ENCODE assay signal across 8 mouse cellular contexts in the genomic region with DNA sequence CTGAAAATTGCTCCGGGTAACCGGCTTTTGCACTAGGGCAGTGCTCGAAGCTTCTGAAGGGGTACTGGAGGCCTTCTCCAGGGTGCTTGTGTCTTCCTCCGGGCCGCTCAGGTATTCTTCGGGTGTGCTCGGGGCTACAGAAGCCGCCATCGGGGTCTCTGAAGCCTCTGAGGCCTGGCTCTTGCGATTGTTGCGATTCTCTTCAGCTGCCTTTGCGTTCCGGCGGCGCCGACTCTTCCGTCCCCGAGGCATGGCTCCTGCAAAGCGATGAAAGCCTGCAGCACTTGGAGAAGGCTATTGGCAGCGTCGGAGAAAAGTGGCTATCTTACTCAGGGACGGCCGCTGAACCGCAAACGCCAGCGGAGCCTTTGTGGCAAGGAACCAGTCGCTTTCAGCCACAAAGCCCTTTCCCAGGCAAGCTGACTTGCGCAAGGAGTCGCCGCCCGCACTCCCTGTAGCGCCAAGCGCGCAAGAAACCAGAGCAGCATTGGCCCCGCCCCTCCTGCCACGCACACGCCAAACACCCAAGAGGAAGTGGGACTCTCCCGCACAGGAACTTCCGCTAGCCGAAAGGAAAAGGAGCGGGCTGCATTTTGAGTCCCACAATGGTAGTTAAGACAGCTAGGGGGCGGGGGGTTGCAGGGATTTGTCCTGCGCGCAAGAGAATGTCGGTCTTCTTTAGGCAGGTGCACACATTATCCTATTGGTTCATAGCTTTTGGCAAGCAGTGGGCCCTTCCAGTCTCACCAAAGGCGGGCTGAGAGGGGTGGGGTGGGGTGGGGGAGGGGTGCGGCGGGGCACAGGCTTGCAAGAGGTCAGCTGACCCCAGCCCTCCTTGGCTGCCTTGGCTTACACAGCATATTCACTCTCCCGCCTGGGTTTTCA. TPM values are rescaled to one million over a fixed set of nuclear protein-coding genes. Genes with fewer than 3 reads are reported as not detected.
DNase-seq lines count a peak whose midpoint lies in the region; ATAC-seq lines count a peak whose summit lies in the region.

Mageh1 (minus strand) TSS at position 489 of the 885 bp plus-strand sequence.

- peak within 1 kb of the TSS; percentile 71 for H3K27ac ChIP-seq in intestine, embryonic 14.5 days (ENCODE audit: low read depth)

- H3K4me1 ChIP-seq in intestine, embryonic 14.5 days (replicated peaks; ENCODE audit: control insufficient read depth, insufficient read depth, low read length), result no peaks in the 10 kb centered on the region

- H3K27me3 ChIP-seq in intestine, embryonic 14.5 days (replicated peaks; ENCODE audit: control insufficient read depth, insufficient read depth, low read length), result peaks cover 6% of the 10 kb centered on the region; the same call in 1 of the 2 replicates

- H3K4me3 ChIP-seq in intestine, embryonic 14.5 days (ENCODE audit: low read depth, low read length), result peak within 1 kb of the TSS; percentile 47

- no peaks in the 10 kb centered on the region for H3K9me3 ChIP-seq in intestine, embryonic 14.5 days (ENCODE audit: control insufficient read depth, low read length)

- peak within 1 kb of the TSS; percentile 53 for H3K4me2 ChIP-seq in intestine, embryonic 14.5 days (ENCODE audit: low read length)

- peak; percentile 67 for DNase-seq in adrenal gland, adult 8-10 months
- DNase-seq in embryo, embryonic 11 days, result peak; percentile 89
- DNase-seq in gastrocnemius, postnatal 4 days (ENCODE audit: low spot score in 2 of 2), result peak; percentile 55 to 71
- peak; percentile 83 for DNase-seq in intestine, embryonic 14.5 days (ENCODE audit: low spot score)
- DNase-seq in left cerebral cortex, adult 9 months (ENCODE audit: low spot score in 2 of 2), result peak; percentile 48 to 82
- peak; percentile 79 for DNase-seq in right cerebral cortex, postnatal 14 days
- DNase-seq in c-Kit-positive CD71-positive TER-119-positive erythroid progenitor cells, embryonic 14.5 days (ENCODE audit: low spot score), result no peak

- peak; percentile 93 for ATAC-seq in intestine, embryonic 14.5 days (replicated peaks; ENCODE audit: low FRiP score, low TSS enrichment, low read depth)
- ATAC-seq in megakaryocyte, adult 5-6 weeks (ENCODE audit: poor library complexity, severe bottlenecking), result peak; percentile 87

- peak within 1 kb of the TSS; percentile 58 for H3K9ac ChIP-seq in intestine, embryonic 14.5 days (ENCODE audit: low read length)

- 17% methylated on average over 47 of the region's 49 CpGs for WGBS in intestine, embryonic 14.5 days

- no peaks in the 10 kb centered on the region for H3K36me3 ChIP-seq in intestine, embryonic 14.5 days (ENCODE audit: control insufficient read depth, insufficient read depth, low read length)

RNA-seq across cellular contexts. Expression of gene Mageh1, which starts in this region (rescaled TPM):
- 10 to 100 TPM; 24.2 to 29.5 (median 26.6) TPM for total RNA-seq in adrenal gland, adult 8-10 months (2022)
- total RNA-seq in gastrocnemius, postnatal 4 days (2021), result 10 to 100 TPM; 18.3 to 20.7 TPM
- 42.2 and 46.5 TPM in 2 replicates for polyA plus RNA-seq in intestine, embryonic 14.5 days (2014; fragmentation: Nextera tagmentation; extraction: Ambion mirVana)
- total RNA-seq in megakaryocyte, adult 5-6 weeks (2015), result not detected in 2 replicates
- 0.26 TPM in 1 of 2 replicates, not detected in the other for total RNA-seq in megakaryocyte, adult 5-6 weeks (2017)

Comparison
In these comparisons a context has a peak if more than half of its experiments do, and no peak if none do; other contexts are left out.
1. RNA of gene Mageh1 (total RNA-seq): 24.2 to 29.5 TPM in adrenal gland, adult 8-10 months and 18.3 to 20.7 TPM in gastrocnemius, postnatal 4 days; 0.26 TPM in megakaryocyte, adult 5-6 weeks; every median in the first group is over 10 times any median in the second.
2. Peak in ATAC-seq in megakaryocyte, adult 5-6 weeks; RNA of the gene not detected or under 1 TPM.